17 mouse cellular contexts compared by ENCODE assay signal in genomic region chrX:107336609-107337008, GRCm38 (mm10).
"Had no signal": no experiment of that assay in that cellular context is flagged by ENCODE, and none has a peak within 500 bp of the region (broad histone marks: within the 10 kb centered on the region; RNA-seq: fewer than 3 reads in every experiment).

No protein-coding gene starts in this region.

- H3K9me3 ChIP-seq: midbrain, embryonic 10.5 days; midbrain, embryonic 12.5 days; neural tube, embryonic 13.5 days; neural tube, embryonic 15.5 days; stomach, embryonic 15.5 days had no signal

- H3K27ac ChIP-seq: midbrain, embryonic 10.5 days; midbrain, embryonic 12.5 days; neural tube, embryonic 13.5 days; neural tube, embryonic 15.5 days; stomach, embryonic 15.5 days; stomach, postnatal 0 days had no signal

- H3K27me3 ChIP-seq: midbrain, embryonic 12.5 days; neural tube, embryonic 13.5 days; neural tube, embryonic 15.5 days; stomach, embryonic 15.5 days had no signal

- H3K4me1 ChIP-seq: midbrain, embryonic 10.5 days; midbrain, embryonic 12.5 days; neural tube, embryonic 13.5 days; neural tube, embryonic 15.5 days; stomach, embryonic 15.5 days had no signal

- H3K9ac ChIP-seq: lung, embryonic 14.5 days; midbrain, embryonic 12.5 days; neural tube, embryonic 13.5 days; neural tube, embryonic 15.5 days; stomach, embryonic 15.5 days had no signal

- ATAC-seq: midbrain, embryonic 16.5 days had no signal

- H3K36me3 ChIP-seq: midbrain, embryonic 10.5 days; midbrain, embryonic 12.5 days; neural tube, embryonic 13.5 days; neural tube, embryonic 15.5 days; stomach, embryonic 15.5 days had no signal

- H3K4me3 ChIP-seq: midbrain, embryonic 10.5 days; midbrain, embryonic 12.5 days; myocyte; neural tube, embryonic 13.5 days; neural tube, embryonic 15.5 days; stomach, embryonic 15.5 days had no signal

- DNase-seq: lung, adult 18-20 months; lung, embryonic 14.5 days; lung, postnatal 10 days; lung, postnatal 4 days; midbrain, embryonic 14.5 days; right cerebral cortex, postnatal 14 days; thymus, adult 2 months; thymus, postnatal 25 days; thymus, postnatal 4 days had no signal
